Mouse (Mus musculus) heart, embryonic 13.5 days (tissue): ENCODE results near the gene Scn3a. TPM values are rescaled to one million over a fixed set of nuclear protein-coding genes. Genes with fewer than 3 reads are reported as not detected.

Source experiments
- polyA plus RNA-seq: library from polyadenylated mRNA; unstranded; fragments of >200 nt; fragmentation: Nextera tagmentation; extraction: Ambion mirVana; gene quantifications from 2 replicates; pipeline ENCODE4 v1.2.1, GENCODE M21; 2015

The Scn3a gene
- polyA plus RNA-seq, 1 experiment from 2014 or later: 0.80 TPM

Other genes with a start within 250 kb of the Scn3a start
- 0.11 TPM in 1 of 2 replicates, not detected in the other for gene Slc38a11, start 203.6 kb downstream of the Scn3a start, polyA plus RNA-seq
- gene Scn2a, start 53.1 kb upstream of the Scn3a start, polyA plus RNA-seq: 0.92 and 1.0 TPM in 2 replicates